Mouse (Mus musculus) CD8-positive naive resting alpha-beta T cell, adult 57 days (primary cell): ENCODE results near the gene Pipox. TPM values are rescaled to one million over a fixed set of nuclear protein-coding genes. Genes with fewer than 3 reads are reported as not detected.

Source experiments
- total RNA-seq: library from RNA; stranded (reverse); gene quantifications from one replicate; pipeline ENCODE4 v1.2.4, GENCODE M21; 2023

Pipox gene
- total RNA-seq, result 0.64 TPM

DNA sequence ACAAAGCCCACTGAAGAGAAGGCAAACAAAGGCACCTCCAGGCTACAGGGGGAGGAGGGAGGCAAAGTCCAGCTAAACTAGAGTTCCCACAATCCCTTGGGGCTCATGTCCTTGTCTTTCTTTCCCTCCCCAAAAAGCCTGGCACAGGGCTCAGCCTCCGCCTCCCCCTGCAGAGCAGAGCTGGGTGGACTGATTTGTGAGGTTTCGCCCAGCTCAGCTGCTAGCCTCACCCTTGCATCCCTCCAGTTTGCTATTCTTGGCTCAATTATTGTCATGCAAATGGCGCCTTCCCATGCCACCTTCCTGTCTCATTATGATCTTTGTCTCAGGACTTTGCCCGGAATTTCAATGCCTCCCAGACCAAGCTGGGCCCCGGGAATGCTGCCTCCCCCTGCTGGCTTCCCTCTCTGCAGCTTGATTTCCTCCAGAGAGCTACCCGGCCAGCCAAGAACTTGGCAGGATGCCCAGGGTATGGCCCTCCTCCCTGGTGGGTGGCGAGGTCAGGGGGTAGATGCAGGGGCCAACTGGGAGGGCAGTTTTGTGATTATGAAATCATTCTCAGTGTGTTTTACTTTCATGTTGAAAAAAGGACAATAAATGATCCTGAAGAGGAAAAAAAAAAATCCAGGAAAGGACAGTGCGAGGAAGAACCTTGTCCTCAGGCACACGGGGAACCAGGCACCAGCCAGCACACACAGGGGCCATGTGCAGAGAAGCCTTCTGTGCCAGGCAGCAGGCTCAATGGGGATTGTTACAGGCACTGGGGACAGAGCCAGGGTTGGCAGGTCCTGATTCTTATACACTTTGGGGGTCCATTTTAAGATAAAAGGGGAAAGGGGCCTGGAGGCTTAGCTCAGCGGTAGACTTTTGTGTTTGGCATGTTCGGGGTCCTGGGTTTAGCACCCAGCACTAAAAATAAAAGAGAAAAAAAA lies at the start of gene Pipox:
TSS of gene Pipox (minus strand) at position 310 of the 932 bp plus-strand sequence.

DNA sequence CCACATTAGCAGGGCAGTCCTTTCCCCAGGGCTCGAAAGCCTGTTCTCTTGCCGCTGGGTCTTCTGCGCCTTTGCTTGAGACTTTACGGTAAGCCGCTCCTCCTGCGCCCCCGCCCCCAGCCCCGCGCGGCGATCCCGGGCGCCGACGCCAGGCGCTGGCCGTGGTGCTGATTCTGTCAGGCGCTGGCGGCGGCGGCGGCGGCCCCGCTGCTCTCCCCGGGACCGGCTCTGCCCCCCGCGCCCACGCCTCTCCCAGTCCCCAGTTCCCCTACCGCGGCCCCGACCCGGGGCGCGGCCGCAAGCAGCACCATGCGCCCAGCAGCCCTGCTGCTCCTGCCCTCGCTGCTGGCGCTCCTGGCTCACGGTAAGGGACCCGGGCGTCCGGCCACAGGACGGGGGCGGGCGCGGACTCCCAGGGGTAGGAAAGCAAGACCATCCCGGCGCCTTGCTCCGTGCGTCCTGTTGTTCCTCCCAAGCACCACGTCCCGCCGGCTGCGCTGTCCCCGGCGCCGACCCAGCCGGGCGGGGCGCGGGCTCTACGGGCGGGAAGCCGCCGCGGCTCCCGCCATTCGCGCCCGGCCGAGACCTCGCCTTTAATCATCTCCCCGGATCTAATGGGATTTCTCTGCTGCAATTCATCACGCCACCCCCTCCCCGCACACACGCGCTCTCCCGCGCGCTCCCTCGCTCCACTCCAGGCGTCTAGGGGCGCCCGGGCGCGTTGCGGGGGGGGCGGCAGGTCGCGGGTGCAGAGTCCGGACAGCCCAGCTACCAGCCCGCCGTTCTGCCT lies 37.0 kb upstream of the Pipox start, which contains the start of gene Sez6:
TSS of gene Sez6 (plus strand) at position 50 of the 790 bp plus-strand sequence.

Other genes with a start within 250 kb of the Pipox start
- 132 TPM for gene Nufip2, start 207.9 kb downstream of the Pipox start, total RNA-seq
- not detected for gene Cryba1, start 168.8 kb downstream of the Pipox start, total RNA-seq
- gene Myo18a, start 130.8 kb downstream of the Pipox start, total RNA-seq, result 52.2 TPM
- not detected for gene Gm10277, start 106.3 kb downstream of the Pipox start, total RNA-seq
- not detected for gene Sez6, start 36.7 kb upstream of the Pipox start, total RNA-seq
- gene Phf12, start 88.7 kb upstream of the Pipox start, total RNA-seq, result 135 TPM
- gene Dhrs13, start 138.2 kb upstream of the Pipox start, total RNA-seq, result 3.9 TPM
- gene Flot2, start 143.8 kb upstream of the Pipox start, total RNA-seq, result 23.8 TPM
- 30.7 TPM for gene Eral1, start 186.3 kb upstream of the Pipox start, total RNA-seq
- 16.7 TPM for gene Fam222b, start 200.6 kb upstream of the Pipox start, total RNA-seq